Mouse (Mus musculus) MEL (cell line): Measurements from ENCODE around the gene Klhl12.
"Not testable (repeated sequence)": the region's sequence is repeated elsewhere in the genome, so short reads cannot be mapped to it uniquely, and the experiment has no call there.

ENCODE experiments used
- CHD2 ChIP-seq: IDR thresholded peaks from 2 replicates; pipeline ENCODE4 v1.6.1; 2011; ENCODE audit warnings: low read length, improper control_type of control experiment
- CTCF ChIP-seq, 3 experiments: IDR thresholded peaks in 2 of 3; conservative IDR thresholded peaks in 1 of 3; 2 replicates each; pipeline ENCODE4 v1.5.1; 2011 to 2012; ENCODE audit warnings: low read length in 3 of 3, low read depth in 2 of 3, mild to moderate bottlenecking in 2 of 3, improper control_type of control experiment in 1 of 3, inconsistent platforms in 1 of 3, mixed read lengths in 1 of 3, moderate library complexity in 1 of 3; ENCODE audit not compliant: control insufficient read depth in 1 of 3, insufficient read depth in 1 of 3, poor library complexity in 1 of 3, severe bottlenecking in 1 of 3
- EP300 ChIP-seq, 2 experiments: IDR thresholded peaks; 2 replicates each; pipeline ENCODE4 v1.6.1; 2011; ENCODE audit warnings: improper control_type of control experiment in 2 of 2, low read length in 2 of 2, low read depth in 1 of 2, mild to moderate bottlenecking in 1 of 2
- ETS1 ChIP-seq: IDR thresholded peaks from 2 replicates; pipeline ENCODE4 v1.6.1; 2012; ENCODE audit warnings: low read depth, mild to moderate bottlenecking, inconsistent platforms, low read length, improper control_type of control experiment, moderate library complexity
- JUND ChIP-seq: IDR thresholded peaks from 2 replicates; pipeline ENCODE4 v1.6.1; 2011; ENCODE audit warnings: low read depth, mild to moderate bottlenecking, improper control_type of control experiment, low read length
- POLR2A ChIP-seq, 2 experiments: IDR thresholded peaks; 2 replicates each; pipeline ENCODE4 v1.6.1; 2011 to 2012; ENCODE audit warnings: low read length in 2 of 2, mild to moderate bottlenecking in 2 of 2, control low read depth in 1 of 2, improper control_type of control experiment in 1 of 2, low read depth in 1 of 2, moderate library complexity in 1 of 2; ENCODE audit not compliant: control insufficient read depth in 1 of 2, insufficient read depth in 1 of 2, poor library complexity in 1 of 2
- POLR2AphosphoS5 ChIP-seq: IDR thresholded peaks from 2 replicates; pipeline ENCODE4 v1.6.1; 2012; ENCODE audit warnings: low read depth, borderline replicate concordance, mild to moderate bottlenecking, inconsistent platforms, low read length, moderate library complexity, mixed read lengths
- RAD21 ChIP-seq: IDR thresholded peaks from 2 replicates; pipeline ENCODE4 v1.6.1; 2011; ENCODE audit warnings: mild to moderate bottlenecking, low read depth, low read length, improper control_type of control experiment
- TAL1 ChIP-seq: IDR thresholded peaks from 2 replicates; pipeline ENCODE4 v1.6.1; 2012; ENCODE audit warnings: mild to moderate bottlenecking, inconsistent platforms, low read length, moderate library complexity, mixed read lengths
- TCF12 ChIP-seq: IDR thresholded peaks from 2 replicates; pipeline ENCODE4 v1.6.1; 2014; ENCODE audit warnings: low read depth, mild to moderate bottlenecking, inconsistent platforms, low read length, improper control_type of control experiment, moderate library complexity
- ZC3H11A ChIP-seq: IDR thresholded peaks from 2 replicates; pipeline ENCODE4 v1.6.1; 2012; ENCODE audit warnings: low read depth, mild to moderate bottlenecking, inconsistent platforms, low read length, improper control_type of control experiment
- ZKSCAN1 ChIP-seq: IDR thresholded peaks from 2 replicates; pipeline ENCODE4 v1.6.1; 2012; ENCODE audit warnings: low read depth, mild to moderate bottlenecking, inconsistent platforms, low read length, improper control_type of control experiment, moderate library complexity

DNA sequence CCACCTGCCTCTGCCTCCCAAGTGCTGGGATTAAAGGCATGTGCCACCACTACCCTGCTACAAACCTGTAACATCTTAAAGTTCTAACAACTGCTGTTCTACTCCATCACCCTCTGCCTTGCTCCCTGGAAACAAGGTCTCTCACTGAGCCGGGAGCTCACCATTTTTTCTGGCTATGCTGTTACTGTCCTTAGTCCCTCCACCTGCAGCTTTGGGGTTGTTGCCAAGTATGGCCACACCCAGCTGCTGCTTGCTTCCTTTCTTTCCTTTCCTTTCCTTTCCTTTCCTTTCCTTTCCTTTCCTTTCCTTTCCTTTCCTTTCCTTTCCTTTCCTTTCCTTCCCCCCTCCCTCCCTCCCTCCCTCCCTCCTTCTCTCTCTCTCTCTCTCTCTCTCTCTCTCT, 12.0 kb upstream of the Klhl12 start:
- TF ChIP-seq EP300 (IDR thresholded peaks at IDR 0.05; ENCODE audit: low read depth in 1 of 2, low read length in 2 of 2); JUND; POLR2AphosphoS5; POLR2A (IDR thresholded peaks at IDR 0.05; ENCODE audit: control insufficient read depth in 1 of 2, insufficient read depth in 1 of 2, low read depth in 1 of 2, low read length in 2 of 2, poor library complexity in 1 of 2); TAL1; TCF12; ZC3H11A; CTCF (IDR thresholded peaks at IDR 0.05 in 2 of 3, conservative IDR thresholded peaks at IDR 0.05 in 1 of 3; ENCODE audit: control insufficient read depth in 1 of 3, insufficient read depth in 1 of 3, low read depth in 2 of 3, low read length in 3 of 3, poor library complexity in 1 of 3, severe bottlenecking in 1 of 3); CHD2; RAD21; ZKSCAN1: not testable (repeated sequence)
- peak; percentile 23; the same call in 1 of the 2 replicates for TF ChIP-seq ETS1
